Mouse (Mus musculus): Measurements from ENCODE around the gene Atp2b1. TPM values are rescaled to one million over a fixed set of nuclear protein-coding genes. Genes with fewer than 3 reads are reported as not detected.
"Not testable (repeated sequence)": the region's sequence is repeated elsewhere in the genome, so short reads cannot be mapped to it uniquely, and the experiment has no call there.

Atp2b1 gene
- polyA plus RNA-seq, 1 experiment, result 14.9 TPM

DNA sequence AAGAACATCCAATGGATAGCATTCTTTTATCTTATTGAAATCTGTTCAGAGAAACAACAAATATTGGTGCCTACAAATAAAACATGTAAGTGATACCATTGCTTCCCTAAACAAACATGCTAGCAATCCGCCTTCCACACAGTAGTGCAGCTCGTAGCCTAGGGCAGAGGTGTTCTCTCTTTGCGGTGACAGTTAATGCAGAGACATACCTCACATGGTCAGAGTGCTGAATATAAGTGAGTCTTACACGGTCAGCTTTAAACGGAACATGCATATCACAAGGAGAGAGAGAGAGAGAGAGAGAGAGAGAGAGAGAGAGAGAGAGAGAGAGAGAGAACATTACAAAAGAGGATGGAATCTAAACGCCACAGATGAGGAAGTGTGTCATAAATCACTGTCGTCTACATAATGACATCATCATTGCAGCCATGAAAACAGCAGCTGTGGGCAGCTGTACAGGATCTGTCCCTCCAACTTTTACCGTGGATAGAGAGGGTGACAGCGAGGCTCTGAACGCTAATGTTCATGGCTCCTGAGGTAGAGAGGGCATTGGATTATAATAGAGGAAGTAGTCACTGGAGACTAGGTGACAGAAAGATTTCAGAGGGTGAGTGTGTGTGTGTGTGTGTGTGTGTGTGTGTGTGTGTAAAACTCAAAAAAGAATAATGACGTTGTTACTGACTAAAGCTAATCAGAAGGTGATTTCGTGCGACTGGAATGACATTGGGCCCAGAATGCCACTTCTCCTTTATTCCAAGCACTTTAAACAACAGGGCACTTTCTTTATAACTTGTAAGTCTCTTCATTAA, 52.4 kb downstream of the Atp2b1 start:
- Histone ChIP-seq H3K4me1 (ENCODE audit: control insufficient read depth, insufficient read depth, insufficient read length, low read length) (no peaks in the 10 kb centered on the region; the same call in none of the 2 replicates), H3K27ac (replicated peaks; ENCODE audit: low read depth, low read length) (no peak overlapping the region), H3K4me3 (ENCODE audit: insufficient read depth, low read depth, low read length) (no peak overlapping the region)

DNA sequence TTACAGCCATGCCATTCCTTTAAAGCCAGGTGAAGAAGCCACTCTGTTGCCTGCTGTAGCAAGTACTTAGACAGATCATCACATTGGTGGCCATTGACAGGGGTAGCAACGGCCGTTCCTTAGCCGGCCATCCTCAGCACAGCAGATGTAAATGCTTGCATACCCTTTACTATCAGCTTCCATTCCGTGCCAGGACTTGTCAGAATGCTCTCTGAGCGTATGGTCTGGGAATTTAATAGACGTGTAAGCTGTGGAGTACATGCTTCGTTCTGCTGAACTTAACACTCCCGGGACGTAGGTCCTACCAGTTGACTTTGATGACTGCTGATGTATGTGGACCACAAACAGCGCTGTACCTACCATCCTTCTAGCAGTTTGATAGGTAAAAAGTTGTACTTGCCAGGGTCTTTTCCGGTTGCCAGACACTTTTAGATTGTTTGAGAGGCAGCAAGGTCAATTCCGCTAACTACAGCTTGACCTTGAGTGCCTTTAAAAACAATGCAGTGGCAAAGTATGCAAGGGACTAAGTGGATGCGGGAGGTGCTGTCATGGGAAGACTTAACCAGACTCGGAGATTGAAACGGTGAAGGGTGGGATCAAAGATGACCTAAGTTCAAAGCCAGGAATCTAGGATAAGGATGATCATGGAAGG, 53.2 kb downstream of the Atp2b1 start:
- no peak overlapping the region for H3K4me3 ChIP-seq (ENCODE audit: insufficient read depth, low read depth, low read length)
- no peak overlapping the region for H3K27ac ChIP-seq (replicated peaks; ENCODE audit: low read depth, low read length)
- no peaks in the 10 kb centered on the region; the same call in 1 of the 2 replicates for H3K4me1 ChIP-seq (ENCODE audit: control insufficient read depth, insufficient read depth, insufficient read length, low read length)

DNA sequence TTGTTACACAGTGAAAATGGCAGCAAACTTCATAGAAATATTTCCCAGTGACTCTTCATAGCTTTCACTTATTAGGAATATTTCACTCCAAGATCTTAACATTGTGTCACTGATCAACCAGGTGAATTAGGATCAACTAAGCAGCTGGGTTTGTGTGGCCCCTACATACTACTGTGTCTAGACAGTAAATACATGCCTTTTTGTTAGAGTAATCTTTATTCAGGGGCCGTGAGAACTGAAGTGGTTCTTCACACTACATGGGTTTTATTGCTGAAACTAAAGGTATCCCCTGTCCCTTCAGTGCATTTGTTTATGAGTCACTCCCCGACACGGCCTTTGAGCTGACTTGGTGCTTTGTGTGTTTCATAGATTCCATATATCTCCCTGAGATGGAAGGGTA, 56.7 kb downstream of the Atp2b1 start:
- no peak overlapping the region for H3K27ac ChIP-seq (replicated peaks; ENCODE audit: low read depth, low read length)
- H3K4me3 ChIP-seq (ENCODE audit: insufficient read depth, low read depth, low read length), result no peak overlapping the region
- H3K4me1 ChIP-seq (ENCODE audit: control insufficient read depth, insufficient read depth, insufficient read length, low read length), result peaks cover 6% of the 10 kb centered on the region

- Histone ChIP-seq H3K27ac (replicated peaks; ENCODE audit: low read depth, low read length) (no peak overlapping the region), H3K4me1 (ENCODE audit: control insufficient read depth, insufficient read depth, insufficient read length, low read length) (peaks cover 6% of the 10 kb centered on the region), H3K4me3 (ENCODE audit: insufficient read depth, low read depth, low read length) (no peak overlapping the region)
Measured at GRCm38 (mm10) chr10:98972359-98972758, 58.2 kb downstream of the Atp2b1 start.

GRCm38 (mm10) chr10:98972912-98973605, 58.9 kb downstream of the Atp2b1 start:
- H3K4me1 ChIP-seq (ENCODE audit: control insufficient read depth, insufficient read depth, insufficient read length, low read length), result peaks cover 6% of the 10 kb centered on the region
- no peak overlapping the region for H3K4me3 ChIP-seq (ENCODE audit: insufficient read depth, low read depth, low read length)
- no peak overlapping the region for H3K27ac ChIP-seq (replicated peaks; ENCODE audit: low read depth, low read length)

DNA sequence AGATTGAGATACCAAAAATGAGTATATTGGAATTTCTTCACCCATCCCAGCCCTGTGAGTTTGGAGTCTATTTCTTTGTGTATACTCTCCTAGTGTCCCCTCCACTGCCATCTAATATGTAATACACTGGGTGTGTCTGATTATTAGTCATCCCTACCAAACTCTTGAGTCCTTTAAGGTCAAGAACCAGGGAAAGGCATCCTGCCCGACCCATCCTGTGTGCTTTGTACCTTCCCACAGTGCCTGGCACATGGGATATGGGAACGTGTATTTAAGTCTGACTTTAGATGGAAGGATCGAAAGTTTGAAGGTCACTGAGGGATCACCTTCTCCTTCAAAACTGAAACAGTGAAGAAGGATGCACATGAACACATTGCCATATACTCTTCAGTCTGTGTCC, 60.4 kb downstream of the Atp2b1 start:
- no peak overlapping the region for H3K27ac ChIP-seq (replicated peaks; ENCODE audit: low read depth, low read length)
- no peak overlapping the region for H3K4me3 ChIP-seq (ENCODE audit: insufficient read depth, low read depth, low read length)
- peaks cover 6% of the 10 kb centered on the region for H3K4me1 ChIP-seq (ENCODE audit: control insufficient read depth, insufficient read depth, insufficient read length, low read length)

GRCm38 (mm10) chr10:98975611-98976010, 61.4 kb downstream of the Atp2b1 start:
- H3K4me1 ChIP-seq (ENCODE audit: control insufficient read depth, insufficient read depth, insufficient read length, low read length), result peaks cover 6% of the 10 kb centered on the region
- H3K4me3 ChIP-seq (ENCODE audit: insufficient read depth, low read depth, low read length), result no peak overlapping the region
- H3K27ac ChIP-seq (replicated peaks; ENCODE audit: low read depth, low read length), result no peak overlapping the region

DNA sequence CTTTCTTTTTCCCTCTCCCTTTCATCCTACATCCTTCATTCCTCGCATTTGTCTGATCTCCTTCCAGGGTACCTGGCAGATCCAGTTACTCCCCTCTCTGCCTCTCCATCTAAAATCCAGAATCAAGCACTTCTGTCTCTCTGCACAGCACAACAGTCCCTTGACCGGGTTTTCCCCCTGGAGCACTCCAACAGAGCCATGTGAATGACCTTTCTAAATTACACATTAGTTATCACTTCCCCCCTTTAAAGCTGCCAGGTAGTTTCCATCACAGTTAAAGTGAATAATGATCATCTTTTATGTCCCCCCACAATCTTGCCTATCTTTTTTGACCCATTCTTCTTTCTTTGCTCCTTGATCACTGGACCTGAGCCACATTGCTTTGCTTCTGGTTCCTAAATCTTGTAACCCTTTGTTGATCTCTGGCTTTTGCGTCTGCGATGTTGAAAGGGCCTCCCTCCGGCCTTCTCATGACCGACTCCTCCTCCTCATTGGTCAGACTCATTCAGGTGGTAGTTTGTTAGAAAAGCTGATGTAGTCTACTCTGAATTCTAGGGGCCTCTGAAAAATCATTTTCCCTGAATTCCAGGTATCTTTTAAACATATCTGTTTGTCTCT, 62.8 kb downstream of the Atp2b1 start:
- Histone ChIP-seq H3K4me1 (ENCODE audit: control insufficient read depth, insufficient read depth, insufficient read length, low read length) (peaks cover 6% of the 10 kb centered on the region), H3K4me3 (ENCODE audit: insufficient read depth, low read depth, low read length) (no peak overlapping the region), H3K27ac (replicated peaks; ENCODE audit: low read depth, low read length) (no peak overlapping the region)

GRCm38 (mm10) chr10:98978766-98979165, 64.6 kb downstream of the Atp2b1 start:
- H3K27ac ChIP-seq (replicated peaks; ENCODE audit: low read depth, low read length), result no peak overlapping the region
- H3K4me1 ChIP-seq (ENCODE audit: control insufficient read depth, insufficient read depth, insufficient read length, low read length), result peaks cover 4% of the 10 kb centered on the region
- no peak overlapping the region for H3K4me3 ChIP-seq (ENCODE audit: insufficient read depth, low read depth, low read length)

- peaks cover 4% of the 10 kb centered on the region for H3K4me1 ChIP-seq (ENCODE audit: control insufficient read depth, insufficient read depth, insufficient read length, low read length)
- no peak overlapping the region for H3K4me3 ChIP-seq (ENCODE audit: insufficient read depth, low read depth, low read length)
- H3K27ac ChIP-seq (replicated peaks; ENCODE audit: low read depth, low read length), result no peak overlapping the region
Measured at GRCm38 (mm10) chr10:98979296-98979695, 65.1 kb downstream of the Atp2b1 start.

GRCm38 (mm10) chr10:98979951-98980350, 65.7 kb downstream of the Atp2b1 start:
- Histone ChIP-seq H3K4me3 (ENCODE audit: insufficient read depth, low read depth, low read length) (no peak overlapping the region), H3K27ac (replicated peaks; ENCODE audit: low read depth, low read length) (no peak overlapping the region)

GRCm38 (mm10) chr10:98991964-98992363, 77.8 kb downstream of the Atp2b1 start:
- H3K4me3 ChIP-seq (ENCODE audit: insufficient read depth, low read depth, low read length), result no peak overlapping the region
- no peak overlapping the region for H3K27ac ChIP-seq (replicated peaks; ENCODE audit: low read depth, low read length)
- no peaks in the 10 kb centered on the region for H3K4me1 ChIP-seq (ENCODE audit: control insufficient read depth, insufficient read depth, insufficient read length, low read length)

More at GRCm38 (mm10) chr10:98979951-98980350, 65.7 kb downstream of the Atp2b1 start:
- peaks cover 4% of the 10 kb centered on the region for H3K4me1 ChIP-seq (ENCODE audit: control insufficient read depth, insufficient read depth, insufficient read length, low read length)

DNA sequence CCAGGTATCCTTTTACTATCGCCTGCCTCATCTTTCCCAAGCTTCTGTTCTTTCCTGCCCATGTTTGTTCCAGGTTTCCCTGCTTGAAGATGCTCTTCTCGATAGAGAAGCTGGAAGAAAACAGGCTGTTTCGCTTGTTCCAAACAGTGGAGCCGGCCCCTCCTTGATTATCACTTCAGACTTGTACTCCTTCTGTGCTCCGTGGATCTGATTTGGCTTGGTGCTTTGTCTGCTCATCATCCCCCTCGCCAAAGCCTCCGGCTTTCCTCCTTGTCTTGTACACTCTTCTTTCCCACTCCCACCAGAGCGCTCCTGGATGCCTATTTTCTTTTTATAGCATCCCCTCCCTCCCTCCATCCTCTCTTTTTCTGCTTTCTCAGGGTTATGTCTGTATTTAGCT, 79.0 kb downstream of the Atp2b1 start:
- Histone ChIP-seq H3K4me3 (ENCODE audit: insufficient read depth, low read depth, low read length) (no peak overlapping the region), H3K27ac (replicated peaks; ENCODE audit: low read depth, low read length) (no peak overlapping the region), H3K4me1 (ENCODE audit: control insufficient read depth, insufficient read depth, insufficient read length, low read length) (no peaks in the 10 kb centered on the region)

DNA sequence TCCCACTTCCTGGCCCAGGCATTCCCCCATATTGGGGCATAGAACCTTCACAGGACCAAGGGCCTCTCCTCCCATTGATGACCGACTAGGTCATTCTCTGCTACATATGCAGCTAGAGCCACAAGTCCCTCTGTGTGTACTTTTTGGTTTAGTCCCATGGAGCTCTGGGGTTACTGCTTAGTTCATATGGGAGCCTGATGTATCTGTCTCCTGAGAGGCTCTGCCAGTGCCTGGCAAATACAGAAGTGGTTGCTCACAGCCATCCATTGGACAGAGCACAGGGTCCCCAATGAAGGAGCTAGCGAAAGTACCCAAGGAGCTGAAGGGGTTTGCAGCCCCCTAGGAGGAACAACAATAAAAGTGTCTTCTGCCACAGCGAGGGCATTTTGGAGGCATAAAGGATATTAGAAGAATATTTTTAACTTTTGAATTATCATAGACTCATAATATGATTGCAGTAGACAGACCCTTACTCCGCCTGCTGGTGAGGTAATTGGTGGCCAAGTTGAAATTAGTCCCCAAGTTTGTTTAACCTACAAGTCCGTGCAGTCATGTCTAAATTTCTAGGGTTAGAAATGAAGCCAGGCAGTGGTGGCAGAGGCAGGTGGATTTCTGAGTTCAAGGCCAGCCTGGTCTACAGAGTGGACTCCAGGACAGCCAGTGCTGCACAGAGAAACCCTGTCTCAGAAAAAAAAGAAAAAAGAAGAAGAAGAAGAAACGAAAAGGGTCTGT, 81.0 kb downstream of the Atp2b1 start:
- H3K27ac ChIP-seq (replicated peaks; ENCODE audit: low read depth, low read length); H3K4me1 ChIP-seq (ENCODE audit: control insufficient read depth, insufficient read depth, insufficient read length, low read length); H3K4me3 ChIP-seq (ENCODE audit: insufficient read depth, low read depth, low read length): not testable (repeated sequence)
